Mouse (Mus musculus): ENCODE data around the gene Rnaseh1. TPM values are rescaled to one million over a fixed set of nuclear protein-coding genes. Genes with fewer than 3 reads are reported as not detected.
A peak's percentile ranks its signal among the peaks of the same experiment; 100 is the strongest.

The Rnaseh1 gene
- polyA plus RNA-seq, 1 experiment = 14.9 TPM

DNA sequence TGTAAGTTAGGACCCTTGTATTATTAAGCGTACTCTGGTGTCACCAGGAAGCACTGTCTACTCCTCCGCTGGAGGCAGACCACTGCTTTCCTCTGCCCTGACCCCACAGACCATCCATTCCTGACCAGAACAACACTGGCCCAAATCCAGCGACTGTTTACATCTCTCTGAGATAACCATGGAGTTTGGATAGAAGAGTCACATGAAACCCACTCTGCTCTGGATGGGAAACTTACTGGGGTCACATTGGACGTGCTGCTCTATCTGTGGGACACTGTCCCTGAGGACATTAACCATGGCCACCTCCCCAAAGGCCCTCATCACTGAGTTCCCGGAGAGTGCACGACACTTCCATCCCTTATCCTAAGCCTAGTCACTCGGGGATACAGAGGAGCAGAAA is 24.0 kb upstream of the Rnaseh1 start:
- H3K4me1 ChIP-seq (replicated peaks; ENCODE audit: control insufficient read depth, insufficient read depth, low read length) = no peaks in the 10 kb centered on the region
- peaks cover 20% of the 10 kb centered on the region for H3K36me3 ChIP-seq (ENCODE audit: control insufficient read depth, insufficient read depth, low read length)
- TF ChIP-seq CTCF (IDR thresholded peaks at IDR 0.05; ENCODE audit: borderline replicate concordance, control insufficient read depth, extremely low read depth, insufficient read depth, low read length, poor library complexity) = no peak
- TF ChIP-seq POLR2A (IDR thresholded peaks at IDR 0.05; ENCODE audit: control insufficient read depth, extremely low read depth, insufficient read depth, low read length, poor library complexity) = no peak
- H3K4me3 ChIP-seq (ENCODE audit: control insufficient read depth, insufficient read depth, low read length) = no peak overlapping the region
- no peak overlapping the region for H3K27ac ChIP-seq (ENCODE audit: control insufficient read depth, insufficient read depth, low read length)
- no peaks in the 10 kb centered on the region for H3K27me3 ChIP-seq (ENCODE audit: control insufficient read depth, insufficient read depth, low read length)
- no peak for DNase-seq
- WGBS = 88% methylated on average over 7 of the region's 7 CpGs

DNA sequence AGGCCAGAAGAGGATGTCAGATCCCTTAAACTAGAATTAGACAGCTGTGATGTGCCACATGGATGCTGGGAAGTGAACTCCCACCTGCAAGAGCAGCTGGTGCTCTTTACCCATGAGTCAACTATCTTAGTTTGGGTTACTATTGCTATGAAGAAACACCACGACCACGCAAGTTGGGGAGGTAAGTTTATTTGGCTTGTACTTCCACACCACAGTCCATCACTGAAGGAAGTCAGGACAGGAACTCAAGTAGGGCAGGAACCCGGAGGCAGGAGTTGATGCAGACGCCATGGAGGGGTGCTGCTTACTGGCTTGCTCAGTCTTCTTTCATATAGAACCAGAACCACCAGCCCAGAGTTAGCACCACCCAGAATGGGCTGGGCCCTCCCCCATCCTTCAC is 22.3 kb upstream of the Rnaseh1 start:
- DNase-seq = no peak
- H3K4me3 ChIP-seq (ENCODE audit: control insufficient read depth, insufficient read depth, low read length) = no peak overlapping the region
- TF ChIP-seq POLR2A (IDR thresholded peaks at IDR 0.05; ENCODE audit: control insufficient read depth, extremely low read depth, insufficient read depth, low read length, poor library complexity) (no peak), CTCF (IDR thresholded peaks at IDR 0.05; ENCODE audit: borderline replicate concordance, control insufficient read depth, extremely low read depth, insufficient read depth, low read length, poor library complexity) (no peak)
- H3K27ac ChIP-seq (ENCODE audit: control insufficient read depth, insufficient read depth, low read length) = no peak overlapping the region
- WGBS = 78% methylated on average over 4 of the region's 4 CpGs
- no peaks in the 10 kb centered on the region for H3K4me1 ChIP-seq (replicated peaks; ENCODE audit: control insufficient read depth, insufficient read depth, low read length)
- H3K36me3 ChIP-seq (ENCODE audit: control insufficient read depth, insufficient read depth, low read length) = peaks cover 37% of the 10 kb centered on the region
- H3K27me3 ChIP-seq (ENCODE audit: control insufficient read depth, insufficient read depth, low read length) = no peaks in the 10 kb centered on the region

- peaks cover 50% of the 10 kb centered on the region for H3K36me3 ChIP-seq (ENCODE audit: control insufficient read depth, insufficient read depth, low read length)
- WGBS = 96% methylated on average over 2 of the region's 2 CpGs
These were observed 21.0 kb upstream of the Rnaseh1 start for GRCm38 (mm10) chr12:28628436-28628835.

GRCm38 (mm10) chr12:28635058-28635534 is 14.3 kb upstream of the Rnaseh1 start:
- H3K36me3 ChIP-seq (ENCODE audit: control insufficient read depth, insufficient read depth, low read length) = peaks cover 38% of the 10 kb centered on the region
- no peak for TF ChIP-seq POLR2A (IDR thresholded peaks at IDR 0.05; ENCODE audit: control insufficient read depth, extremely low read depth, insufficient read depth, low read length, poor library complexity)
- TF ChIP-seq CTCF (IDR thresholded peaks at IDR 0.05; ENCODE audit: borderline replicate concordance, control insufficient read depth, extremely low read depth, insufficient read depth, low read length, poor library complexity) = no peak
- H3K4me1 ChIP-seq (replicated peaks; ENCODE audit: control insufficient read depth, insufficient read depth, low read length) = peaks cover 13% of the 10 kb centered on the region; the same call in 1 of the 2 replicates
- peak overlapping the region; percentile 75 for H3K4me3 ChIP-seq (ENCODE audit: control insufficient read depth, insufficient read depth, low read length)
- no peak for DNase-seq
- no peak overlapping the region for H3K27ac ChIP-seq (ENCODE audit: control insufficient read depth, insufficient read depth, low read length)
- WGBS = 2% methylated on average over 23 of the region's 23 CpGs
- H3K27me3 ChIP-seq (ENCODE audit: control insufficient read depth, insufficient read depth, low read length) = no peaks in the 10 kb centered on the region

More at GRCm38 (mm10) chr12:28628436-28628835, 21.0 kb upstream of the Rnaseh1 start:
- no peaks in the 10 kb centered on the region for H3K4me1 ChIP-seq (replicated peaks; ENCODE audit: control insufficient read depth, insufficient read depth, low read length)
- no peak for DNase-seq
- no peak for TF ChIP-seq POLR2A (IDR thresholded peaks at IDR 0.05; ENCODE audit: control insufficient read depth, extremely low read depth, insufficient read depth, low read length, poor library complexity)
- no peak for TF ChIP-seq CTCF (IDR thresholded peaks at IDR 0.05; ENCODE audit: borderline replicate concordance, control insufficient read depth, extremely low read depth, insufficient read depth, low read length, poor library complexity)
- H3K27ac ChIP-seq (ENCODE audit: control insufficient read depth, insufficient read depth, low read length) = no peak overlapping the region
- no peaks in the 10 kb centered on the region for H3K27me3 ChIP-seq (ENCODE audit: control insufficient read depth, insufficient read depth, low read length)
- no peak overlapping the region for H3K4me3 ChIP-seq (ENCODE audit: control insufficient read depth, insufficient read depth, low read length)

- H3K27ac ChIP-seq (ENCODE audit: control insufficient read depth, insufficient read depth, low read length) = peak within 1 kb of the TSS; percentile 11; the same call in 1 of the 2 replicates
- WGBS = 5% methylated on average over 69 of the region's 69 CpGs
- TF ChIP-seq CTCF (IDR thresholded peaks at IDR 0.05; ENCODE audit: borderline replicate concordance, control insufficient read depth, extremely low read depth, insufficient read depth, low read length, poor library complexity) (no peak), POLR2A (IDR thresholded peaks at IDR 0.05; ENCODE audit: control insufficient read depth, extremely low read depth, insufficient read depth, low read length, poor library complexity) (peak; percentile 86; the same call in 1 of the 2 replicates)
These were observed 13.6 kb upstream of the Rnaseh1 start, which contains the start of gene Rps7 for GRCm38 (mm10) chr12:28635535-28636476. Gene Rps7, minus strand, starts transcription at chr12:28635953.

GRCm38 (mm10) chr12:28636543-28636942 is 12.9 kb upstream of the Rnaseh1 start:
- no peak for DNase-seq
- 95% methylated on average over 6 of the region's 6 CpGs for WGBS

More at GRCm38 (mm10) chr12:28635535-28636476, 13.6 kb upstream of the Rnaseh1 start, which contains the start of gene Rps7:
- Histone ChIP-seq H3K27me3 (ENCODE audit: control insufficient read depth, insufficient read depth, low read length) (no peaks in the 10 kb centered on the region), H3K4me3 (ENCODE audit: control insufficient read depth, insufficient read depth, low read length) (peak within 1 kb of the TSS; percentile 75), H3K4me1 (replicated peaks; ENCODE audit: control insufficient read depth, insufficient read depth, low read length) (peaks cover 13% of the 10 kb centered on the region; the same call in 1 of the 2 replicates), H3K36me3 (ENCODE audit: control insufficient read depth, insufficient read depth, low read length) (peaks cover 31% of the 10 kb centered on the region)
- peak; percentile 91 for DNase-seq

More at GRCm38 (mm10) chr12:28636543-28636942, 12.9 kb upstream of the Rnaseh1 start:
- Histone ChIP-seq H3K27me3 (ENCODE audit: control insufficient read depth, insufficient read depth, low read length) (no peaks in the 10 kb centered on the region), H3K36me3 (ENCODE audit: control insufficient read depth, insufficient read depth, low read length) (peaks cover 23% of the 10 kb centered on the region), H3K4me1 (replicated peaks; ENCODE audit: control insufficient read depth, insufficient read depth, low read length) (peaks cover 13% of the 10 kb centered on the region; the same call in 1 of the 2 replicates), H3K4me3 (ENCODE audit: control insufficient read depth, insufficient read depth, low read length) (no peak overlapping the region), H3K27ac (ENCODE audit: control insufficient read depth, insufficient read depth, low read length) (no peak overlapping the region)
- no peak for TF ChIP-seq CTCF (IDR thresholded peaks at IDR 0.05; ENCODE audit: borderline replicate concordance, control insufficient read depth, extremely low read depth, insufficient read depth, low read length, poor library complexity)
- TF ChIP-seq POLR2A (IDR thresholded peaks at IDR 0.05; ENCODE audit: control insufficient read depth, extremely low read depth, insufficient read depth, low read length, poor library complexity) = no peak
